ENCODE assay signal across 8 mouse cellular contexts in genomic region chr3:126771541-126771940, GRCm38 (mm10).
DNase-seq lines count a peak whose midpoint lies in the region; ATAC-seq lines count a peak whose summit lies in the region.

No protein-coding gene starts in this region.

- no peak overlapping the region for H3K9ac ChIP-seq in intestine, embryonic 15.5 days

- H3K27me3 ChIP-seq in intestine, embryonic 15.5 days (replicated peaks) = no peaks in the 10 kb centered on the region
- no peaks in the 10 kb centered on the region for H3K27me3 ChIP-seq in midbrain, embryonic 10.5 days (ENCODE audit: low read depth, poor library complexity, severe bottlenecking)

- H3K4me2 ChIP-seq in intestine, embryonic 15.5 days (replicated peaks) = no peak overlapping the region

- no peak overlapping the region for H3K27ac ChIP-seq in intestine, embryonic 15.5 days
- H3K27ac ChIP-seq in midbrain, embryonic 10.5 days (replicated peaks) = no peak overlapping the region

- WGBS in intestine, embryonic 15.5 days = 24% methylated on average over 6 of the region's 6 CpGs
- 29% methylated on average over 6 of the region's 6 CpGs for WGBS in midbrain, embryonic 10.5 days

- peak; percentile 98 for ATAC-seq in intestine, embryonic 15.5 days

- intact Hi-C loops in left cerebral cortex, postnatal 14 days (cut with DNase I) = loop anchor here (2.0 kb wide), 1 partner anchor 175 kb away; the partner anchor contains the start of gene Camk2d

- no peak overlapping the region for H3K4me3 ChIP-seq in intestine, embryonic 15.5 days (replicated peaks)
- no peak overlapping the region for H3K4me3 ChIP-seq in midbrain, embryonic 10.5 days

- DNase-seq in adrenal gland, adult (ENCODE audit: inconsistent age in 2 of 2, low spot score in 1 of 2) = peak; percentile 84 to 95
- DNase-seq in embryo, embryonic 10.5 days (ENCODE audit: low spot score) = peak; percentile 89
- DNase-seq in gastrocnemius, postnatal 25 days = peak; percentile 58
- DNase-seq in left cerebral cortex, postnatal 14 days (ENCODE audit: low spot score in 2 of 2) = peak; percentile 54 to 62
- DNase-seq in midbrain, embryonic 10.5 days (ENCODE audit: low spot score) = peak; percentile 69
- peak; percentile 47 for DNase-seq in right cerebral cortex, postnatal 4 days
- peak; percentile 58 for DNase-seq in yolk sac, embryonic 10.5 days (ENCODE audit: low spot score)

- H3K36me3 ChIP-seq in intestine, embryonic 15.5 days = no peaks in the 10 kb centered on the region
- no peaks in the 10 kb centered on the region for H3K36me3 ChIP-seq in midbrain, embryonic 10.5 days

- H3K9me3 ChIP-seq in intestine, embryonic 15.5 days = no peaks in the 10 kb centered on the region
- no peaks in the 10 kb centered on the region for H3K9me3 ChIP-seq in midbrain, embryonic 10.5 days (replicated peaks)

- H3K4me1 ChIP-seq in intestine, embryonic 15.5 days (replicated peaks) = no peaks in the 10 kb centered on the region
- no peaks in the 10 kb centered on the region for H3K4me1 ChIP-seq in midbrain, embryonic 10.5 days
